Mouse (Mus musculus) macrophage (primary cell): ENCODE results near the gene Nckap1. TPM values are rescaled to one million over a fixed set of nuclear protein-coding genes. Genes with fewer than 3 reads are reported as not detected.
"Not testable (repeated sequence)": the region's sequence is repeated elsewhere in the genome, so short reads cannot be mapped to it uniquely, and the experiment has no call there.

Experiments used
- H3K27ac ChIP-seq: fragments of 350-480 bp; formaldehyde crosslinking; 2 replicates; pipeline ENCODE4 v1.9.0; 2021
- H3K36me3 ChIP-seq: fragments of 350-480 bp; formaldehyde crosslinking; 2 replicates; pipeline ENCODE4 v1.9.0; 2021; ENCODE audit errors: inconsistent target
- H3K4me3 ChIP-seq: fragments of 350-480 bp; formaldehyde crosslinking; 2 replicates; pipeline ENCODE4 v1.9.0; 2021; ENCODE audit errors: inconsistent target
- H3K79me2 ChIP-seq: fragments of 350-480 bp; formaldehyde crosslinking; 2 replicates; pipeline ENCODE4 v1.9.0; 2021; ENCODE audit errors: inconsistent target
- WGBS: methylation state at CpG from one replicate; pipeline ENCODE4 v1.1.7; 2026; ENCODE audit warnings: inconsistent platforms; ENCODE audit not compliant: missing documents; 5-methylcytosine and 5-hydroxymethylcytosine counted together
- polyA plus RNA-seq: library from polyadenylated mRNA; stranded (reverse); fragments of 250-400 nt; gene quantifications from 3 replicates; pipeline ENCODE4 v1.2.4, GENCODE M21; 2018; ENCODE audit warnings: inconsistent platforms

Nckap1 gene
- polyA plus RNA-seq, 1 experiment from 2014 or later = 3.2 TPM

DNA sequence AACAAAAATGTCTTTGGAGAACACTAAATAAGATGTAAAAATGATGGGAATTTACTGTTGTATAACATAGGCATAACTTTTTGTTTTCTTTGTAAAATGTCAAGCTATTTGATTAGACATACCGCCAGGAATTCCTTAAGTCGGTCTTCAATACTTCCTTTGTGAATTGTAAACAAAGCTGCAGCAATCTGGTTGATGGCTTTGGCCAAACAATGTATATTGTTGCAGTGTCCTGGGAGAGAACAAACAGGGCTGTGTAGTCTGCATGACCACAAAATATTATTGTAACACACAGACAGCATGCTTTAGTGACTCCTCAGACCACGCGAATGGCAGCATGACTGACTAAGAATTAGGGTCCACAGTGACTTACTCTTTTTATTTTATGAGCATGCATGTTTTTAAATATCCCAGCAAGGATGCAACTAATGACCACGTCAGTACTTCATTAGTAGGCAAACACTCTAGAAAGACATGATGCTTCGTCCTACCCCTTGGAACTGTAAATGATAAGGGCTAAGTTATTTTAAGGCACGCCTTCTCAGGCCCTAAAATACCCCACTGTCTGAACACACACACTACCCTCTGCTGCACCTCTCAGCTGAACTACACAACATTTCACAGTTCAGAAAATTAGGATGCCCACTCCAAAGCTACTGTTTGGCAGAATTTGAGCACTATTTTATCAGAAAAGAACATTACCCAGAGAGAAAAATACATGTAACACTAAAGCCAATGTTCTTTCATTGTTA, 75.0 kb downstream of the Nckap1 start:
- no peak overlapping the region for H3K4me3 ChIP-seq
- no peaks in the 10 kb centered on the region for H3K36me3 ChIP-seq
- 94% methylated on average over 6 of the region's 7 CpGs for WGBS
- H3K79me2 ChIP-seq = no peaks in the 10 kb centered on the region
- H3K27ac ChIP-seq = no peak overlapping the region

GRCm38 (mm10) chr2:80502132-80502531, 79.0 kb downstream of the Nckap1 start:
- H3K79me2 ChIP-seq = no peaks in the 10 kb centered on the region
- H3K36me3 ChIP-seq = no peaks in the 10 kb centered on the region
- no peak overlapping the region for H3K27ac ChIP-seq
- no peak overlapping the region for H3K4me3 ChIP-seq
- WGBS = 100% methylated on average over 4 of the region's 4 CpGs

- 95% methylated on average over 7 of the region's 7 CpGs for WGBS
- H3K4me3 ChIP-seq, H3K27ac ChIP-seq, H3K36me3 ChIP-seq, H3K79me2 ChIP-seq: not testable (repeated sequence)
Observed at GRCm38 (mm10) chr2:80495304-80495703, 85.9 kb downstream of the Nckap1 start.

- Histone ChIP-seq H3K79me2 (no peaks in the 10 kb centered on the region), H3K36me3 (no peaks in the 10 kb centered on the region), H3K4me3 (no peak overlapping the region), H3K27ac (no peak overlapping the region)
- WGBS = 83% methylated on average over 5 of the region's 5 CpGs
Observed at GRCm38 (mm10) chr2:80486851-80487250, 94.3 kb downstream of the Nckap1 start.

GRCm38 (mm10) chr2:80484951-80485350, 96.2 kb downstream of the Nckap1 start:
- Histone ChIP-seq H3K4me3 (no peak overlapping the region), H3K79me2 (no peaks in the 10 kb centered on the region), H3K27ac (no peak overlapping the region), H3K36me3 (no peaks in the 10 kb centered on the region)
- WGBS = 98% methylated on average over 5 of the region's 5 CpGs

DNA sequence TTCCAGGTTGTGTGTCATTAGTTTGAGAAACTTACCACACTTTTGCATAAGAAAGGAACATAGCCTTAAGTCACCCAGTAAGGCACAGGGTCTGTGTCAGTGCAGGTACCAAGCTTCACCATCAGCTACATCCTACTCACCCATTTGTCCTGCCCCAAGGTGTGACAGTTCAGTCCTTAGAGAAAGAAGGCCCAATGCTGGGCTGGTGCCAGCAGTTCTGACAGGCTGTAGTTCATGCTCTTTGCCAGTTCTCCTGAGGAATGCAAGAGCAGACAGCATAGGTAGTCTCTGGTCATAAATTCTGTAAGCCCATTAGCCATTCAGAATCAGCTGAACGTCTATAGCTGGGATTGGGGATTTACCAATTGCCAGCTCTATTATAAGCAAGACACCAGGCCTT, 105.3 kb downstream of the Nckap1 start:
- no peak overlapping the region for H3K4me3 ChIP-seq
- WGBS = 93% methylated on average over 1 of the region's 1 CpGs
- H3K79me2 ChIP-seq = no peaks in the 10 kb centered on the region

DNA sequence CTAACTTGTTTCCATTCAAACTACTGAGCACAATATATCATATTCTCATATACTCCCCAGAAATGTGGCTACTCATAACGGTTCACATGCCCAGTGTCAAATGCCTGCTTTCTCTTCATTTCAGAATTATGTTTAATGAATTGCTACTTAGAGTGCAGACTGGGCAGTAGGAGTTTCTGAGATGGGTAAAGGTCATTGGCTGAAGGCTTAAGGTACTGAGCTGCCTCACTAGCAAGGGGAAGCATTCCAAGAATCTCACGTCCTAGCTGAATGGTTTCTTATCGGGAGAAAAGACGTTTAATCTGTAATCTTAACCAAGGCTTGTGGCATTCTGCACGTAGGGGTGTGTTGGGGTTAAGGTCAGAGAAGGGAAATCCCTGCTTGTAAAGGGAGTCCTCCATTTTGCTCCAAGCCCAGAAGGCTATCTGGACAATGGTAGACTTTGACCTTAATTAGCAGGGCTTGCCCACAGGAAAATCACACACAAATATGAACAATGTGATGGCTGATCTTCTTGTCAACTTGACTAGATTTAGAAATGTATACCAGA, 106.9 kb downstream of the Nckap1 start:
- no peak overlapping the region for H3K4me3 ChIP-seq
- H3K79me2 ChIP-seq = no peaks in the 10 kb centered on the region
- no peak overlapping the region for H3K27ac ChIP-seq
- 95% methylated on average over 5 of the region's 5 CpGs for WGBS
- H3K36me3 ChIP-seq = no peaks in the 10 kb centered on the region

More for the DNA sequence above, 105.3 kb downstream of the Nckap1 start:
- Histone ChIP-seq H3K36me3 (no peaks in the 10 kb centered on the region), H3K27ac (no peak overlapping the region)

GRCm38 (mm10) chr2:80465991-80466821, 115.0 kb downstream of the Nckap1 start:
- WGBS = 34% methylated on average over 14 of the region's 16 CpGs
- H3K79me2 ChIP-seq = no peaks in the 10 kb centered on the region
- H3K27ac ChIP-seq = no peak overlapping the region
- no peaks in the 10 kb centered on the region for H3K36me3 ChIP-seq
- no peak overlapping the region for H3K4me3 ChIP-seq

- Histone ChIP-seq H3K36me3 (no peaks in the 10 kb centered on the region), H3K79me2 (no peaks in the 10 kb centered on the region), H3K27ac (no peak overlapping the region), H3K4me3 (no peak overlapping the region)
- WGBS = 75% methylated on average over 8 of the region's 8 CpGs
Observed at GRCm38 (mm10) chr2:80461827-80462226, 119.4 kb downstream of the Nckap1 start.

Other genes starting within 250 kb of the Nckap1 start
- not detected in 3 replicates for gene Frzb, start 133.8 kb downstream of the Nckap1 start, polyA plus RNA-seq
- gene Dusp19, start 35.7 kb upstream of the Nckap1 start, polyA plus RNA-seq = 5.4 to 13.4 TPM (median 5.9 TPM) in 3 replicates
- gene Nup35, start 35.9 kb upstream of the Nckap1 start, polyA plus RNA-seq = 8.5 to 19.1 TPM (median 17.6 TPM) in 3 replicates